Mouse (Mus musculus) adrenal gland, postnatal 10 days (tissue): ENCODE data around the gene Msantd1. TPM values are rescaled to one million over a fixed set of nuclear protein-coding genes. Genes with fewer than 3 reads are reported as not detected.

Source experiments
- DNase-seq: peaks from one replicate; pipeline ENCODE4 v3.0.0; 2021; ENCODE audit warnings: mixed read lengths
- total RNA-seq, 2 experiments: library from RNA; stranded (reverse); gene quantifications; 2 replicates each; pipeline ENCODE4 v1.2.3; 2021

Gene Msantd1
- total RNA-seq, 2 experiments from 2014 or later: 1.1 TPM

DNA sequence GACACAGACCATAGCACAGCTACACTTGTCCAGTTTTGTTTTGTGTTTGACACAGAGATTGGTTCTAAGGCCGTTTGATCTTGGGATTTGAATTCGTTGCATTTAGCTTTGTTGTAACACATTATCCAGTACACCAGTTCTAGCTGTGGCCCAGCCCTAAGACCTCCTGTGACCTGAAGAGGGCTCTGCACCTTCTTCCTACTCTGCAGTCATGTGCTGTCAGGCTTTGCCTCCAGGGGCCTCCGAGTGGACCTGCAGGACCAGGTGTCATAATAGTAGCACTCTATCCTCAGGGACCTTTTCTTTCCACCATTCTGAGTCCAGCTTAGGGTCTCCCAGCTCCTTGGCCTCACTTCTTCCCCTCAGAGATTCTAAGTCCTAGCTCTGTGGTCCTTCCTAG lies 64.7 kb downstream of the Msantd1 start:
- DNase-seq: no peak

Other genes with a start within 250 kb of the Msantd1 start
- gene Nop14, start 247.9 kb upstream of the Msantd1 start, total RNA-seq: 10 to 100 TPM; 18.4 to 19.7 TPM
- 1 to 10 TPM; 1.8 to 3.0 TPM for gene Grk4, start 247.6 kb upstream of the Msantd1 start, total RNA-seq
- gene Htt, start 146.3 kb upstream of the Msantd1 start, total RNA-seq: 10 to 100 TPM; 17.0 to 27.7 TPM
- gene Rgs12, start 41.4 kb downstream of the Msantd1 start, total RNA-seq: 10 to 100 TPM; 27.9 to 42.1 TPM
- 10 to 100 TPM; 41.3 to 90.3 TPM for gene Hgfac, start 133.5 kb downstream of the Msantd1 start, total RNA-seq
- gene Dok7, start 148.8 kb downstream of the Msantd1 start, total RNA-seq: 10 to 100 TPM in 1 of 2 experiments, 1 to 10 TPM in 1; 9.3 to 12.1 TPM
- 10 to 100 TPM; 71.6 to 86.0 TPM for gene Lrpap1, start 197.8 kb downstream of the Msantd1 start, total RNA-seq